Mouse (Mus musculus) stomach, embryonic 16.5 days (tissue): ENCODE data around the gene Dapl1. TPM values are rescaled to one million over a fixed set of nuclear protein-coding genes. Genes with fewer than 3 reads are reported as not detected.

Experiments
- ATAC-seq: fragments of 200-750 bp; cut with Nextera tagmentation; 2 replicates; pipeline ENCODE4 v1.8.0; 2017; ENCODE audit warnings: moderate number of reproducible peaks, moderate TSS enrichment; ENCODE audit not compliant: insufficient read depth, low FRiP score
- H3K27ac ChIP-seq: fragments of 300-500 bp; sonication (generic); 2 replicates; pipeline ENCODE4 v1.5.1; 2014; ENCODE audit warnings: low read length
- H3K27me3 ChIP-seq: fragments of 300-500 bp; sonication (generic); 2 replicates; pipeline ENCODE4 v1.6.1; 2014; ENCODE audit warnings: low read length, control low read depth, mixed read lengths; ENCODE audit not compliant: control insufficient read depth, insufficient read depth
- H3K36me3 ChIP-seq: fragments of 300-500 bp; sonication (generic); 2 replicates; pipeline ENCODE4 v1.6.1; 2014; ENCODE audit warnings: low read length; ENCODE audit not compliant: control insufficient read depth, insufficient read depth
- H3K4me1 ChIP-seq: fragments of 300-500 bp; sonication (generic); 2 replicates; pipeline ENCODE4 v1.6.1; 2014; ENCODE audit warnings: low read length, control low read depth, mixed read lengths; ENCODE audit not compliant: control insufficient read depth, insufficient read depth
- H3K4me2 ChIP-seq: fragments of 300-500 bp; sonication (generic); 2 replicates; pipeline ENCODE4 v1.6.1; 2014; ENCODE audit warnings: low read depth, low read length, mixed read lengths
- H3K4me3 ChIP-seq: fragments of 300-500 bp; sonication (generic); replicated peaks from 2 replicates; pipeline ENCODE4 v1.5.1; 2014; ENCODE audit warnings: mild to moderate bottlenecking, low read length
- H3K9ac ChIP-seq: fragments of 300-500 bp; sonication (generic); 2 replicates; pipeline ENCODE4 v1.6.1; 2014; ENCODE audit warnings: low read length
- H3K9me3 ChIP-seq: fragments of 300-500 bp; sonication (generic); replicated peaks from 2 replicates; pipeline ENCODE4 v1.6.1; 2016; ENCODE audit warnings: low read length, control low read depth; ENCODE audit not compliant: control insufficient read depth
- WGBS: fragments of 180-500 bp; shearing (Covaris S2); extraction: QIAGEN DNeasy Blood & Tissue Kit; methylation state at CpG from one replicate; pipeline ENCODE4 v1.1.7; 2014; 5-methylcytosine and 5-hydroxymethylcytosine counted together
- polyA plus RNA-seq: library from polyadenylated mRNA; unstranded; fragments of >200 nt; fragmentation: Nextera tagmentation; extraction: Ambion mirVana; gene quantifications from 2 replicates; pipeline ENCODE4 v1.2.1, GENCODE M21; 2015

Gene Dapl1
- polyA plus RNA-seq, 1 experiment from 2014 or later = 85.4 TPM

GRCm38 (mm10) chr2:59554373-59554940 lies 70.0 kb downstream of the Dapl1 start:
- H3K9ac ChIP-seq = no peak overlapping the region
- no peak for ATAC-seq
- 47% methylated on average over 2 of the region's 2 CpGs for WGBS
- H3K36me3 ChIP-seq = no peaks in the 10 kb centered on the region
- no peaks in the 10 kb centered on the region for H3K4me1 ChIP-seq
- H3K4me2 ChIP-seq = no peak overlapping the region
- no peaks in the 10 kb centered on the region for H3K27me3 ChIP-seq
- H3K4me3 ChIP-seq = no peak overlapping the region
- peak overlapping the region; percentile 17; the same call in 1 of the 2 replicates for H3K27ac ChIP-seq
- H3K9me3 ChIP-seq = no peaks in the 10 kb centered on the region; the same call in 1 of the 2 replicates

Other genes with a start within 250 kb of the Dapl1 start
- gene Tanc1, start 127.4 kb downstream of the Dapl1 start, polyA plus RNA-seq = 30.0 and 33.0 TPM in 2 replicates